Mouse (Mus musculus) Patski (cell line): ENCODE results near the gene Robo2. TPM values are rescaled to one million over a fixed set of nuclear protein-coding genes. Genes with fewer than 3 reads are reported as not detected.
"Not testable (repeated sequence)": the region's sequence is repeated elsewhere in the genome, so short reads cannot be mapped to it uniquely, and the experiment has no call there.

Experiments used
- ATAC-seq: fragments of 100-300 bp; one replicate; pipeline ENCODE4 v1.8.0; 2021
- CTCF ChIA-PET: fragments of 350-600 bp; sonication (Branson Sonifier 250); formaldehyde crosslinking; loops from one replicate; lab custom pipeline; 2022; ENCODE audit warnings: inconsistent platforms; lab: Charles Lee
- POLR2A ChIA-PET: fragments of 350-600 bp; sonication (Branson Sonifier 250); formaldehyde crosslinking; loops from one replicate; lab custom pipeline; 2022; ENCODE audit warnings: antibody characterized with exemption, inconsistent platforms; lab: Charles Lee
- DNase-seq: peaks from one replicate; pipeline ENCODE4 v3.0.0-alpha.2; 2011; ENCODE audit warnings: low read depth, low spot score
- H3K27me3 ChIP-seq: fragments of 371-371 bp; one replicate; pipeline ENCODE4 v1.5.1; 2021
- CTCF ChIP-seq: fragments of 100-300 bp; IDR thresholded peaks from one replicate; pipeline ENCODE4 v1.5.1; 2021
- in situ Hi-C: fragments of 300-500 bp; cut with MboI; formaldehyde crosslinking; loops from 3 replicates; pipeline ENCODE4 v1.11.1; 2018; ENCODE audit warnings: low pct_unique_long_range_greater_than_20kb, mixed read lengths
- polyA plus RNA-seq: library from polyadenylated mRNA; unstranded; gene quantifications from one replicate; pipeline ENCODE4 v1.2.3, GENCODE M21; 2021

Gene Robo2
- polyA plus RNA-seq, 1 experiment from 2014 or later: 0.01 TPM

DNA sequence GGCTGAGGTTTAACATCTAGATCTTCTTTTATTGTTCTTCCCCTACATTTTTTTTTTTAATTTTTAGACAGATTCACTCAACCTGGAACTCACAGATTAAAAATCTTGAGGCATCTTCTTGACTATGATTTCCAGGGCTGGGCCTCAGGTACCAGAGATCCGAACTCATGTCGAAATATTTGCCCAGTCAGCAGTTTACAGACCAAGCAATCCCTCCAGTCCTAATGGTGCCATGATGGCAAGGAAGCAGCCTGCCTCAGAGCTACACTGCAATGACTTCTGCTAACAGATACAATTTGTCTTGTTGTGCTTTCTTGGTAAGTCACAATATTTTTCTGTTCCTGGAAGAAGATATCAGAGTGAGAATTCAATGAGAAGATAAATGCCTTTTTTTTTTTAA, 327.4 kb downstream of the Robo2 start:
- DNase-seq (no peak), ATAC-seq (no peak)
- H3K27me3 ChIP-seq: no peaks in the 10 kb centered on the region
- POLR2A ChIA-PET: interaction anchor here (1.1 kb wide), 1 partner anchor 32 kb away, joined by 6 read pairs; no protein-coding TSS in a partner anchor
- in situ Hi-C loops: no loop called here
- CTCF ChIA-PET: no interaction called here
- no peak for TF ChIP-seq CTCF

GRCm38 (mm10) chr16:74072671-74073070, 339.0 kb downstream of the Robo2 start:
- H3K27me3 ChIP-seq: no peaks in the 10 kb centered on the region

DNA sequence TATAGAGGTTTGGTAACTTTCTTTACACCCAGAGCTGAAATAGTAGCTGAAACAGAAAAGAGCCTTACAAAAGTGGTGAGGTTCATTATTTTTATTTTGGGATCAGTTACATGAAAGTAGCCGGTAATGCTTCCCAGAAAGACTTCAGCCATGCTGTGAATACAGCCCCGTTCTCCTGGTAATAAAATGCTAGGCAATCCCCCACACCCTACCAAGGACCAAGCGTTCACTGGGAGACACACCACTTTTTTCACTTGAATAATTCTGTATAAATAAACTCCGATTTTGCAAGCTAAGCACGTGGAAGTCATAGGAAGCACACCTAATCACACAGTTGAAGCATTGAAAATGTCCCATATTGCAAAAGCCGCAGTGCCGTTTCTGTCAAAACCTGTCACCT, 341.0 kb downstream of the Robo2 start:
- ATAC-seq: no peak
- ChIA-PET CTCF (interaction anchor here (1.2 to 1.7 kb wide), 2 partner anchors 11 to 15 kb away, joined by 3 to 4 read pairs; no protein-coding TSS in a partner anchor), POLR2A (no interaction called here)
- no peak for TF ChIP-seq CTCF
- no peaks in the 10 kb centered on the region for H3K27me3 ChIP-seq
- in situ Hi-C loops: no loop called here
- DNase-seq: no peak

More at GRCm38 (mm10) chr16:74072671-74073070, 339.0 kb downstream of the Robo2 start:
- ATAC-seq (no peak), DNase-seq (no peak)
- ChIA-PET POLR2A (no interaction called here), CTCF (interaction anchor here (1.1 kb wide), 1 partner anchor 9 kb away, joined by 3 read pairs; no protein-coding TSS in a partner anchor)
- no peak for TF ChIP-seq CTCF
- in situ Hi-C loops: no loop called here

GRCm38 (mm10) chr16:74065958-74066357, 345.7 kb downstream of the Robo2 start:
- ChIA-PET POLR2A (no interaction called here), CTCF (no interaction called here)
- TF ChIP-seq CTCF: no peak
- in situ Hi-C loops: no loop called here
- ATAC-seq: no peak
- no peaks in the 10 kb centered on the region for H3K27me3 ChIP-seq
- DNase-seq: no peak

DNA sequence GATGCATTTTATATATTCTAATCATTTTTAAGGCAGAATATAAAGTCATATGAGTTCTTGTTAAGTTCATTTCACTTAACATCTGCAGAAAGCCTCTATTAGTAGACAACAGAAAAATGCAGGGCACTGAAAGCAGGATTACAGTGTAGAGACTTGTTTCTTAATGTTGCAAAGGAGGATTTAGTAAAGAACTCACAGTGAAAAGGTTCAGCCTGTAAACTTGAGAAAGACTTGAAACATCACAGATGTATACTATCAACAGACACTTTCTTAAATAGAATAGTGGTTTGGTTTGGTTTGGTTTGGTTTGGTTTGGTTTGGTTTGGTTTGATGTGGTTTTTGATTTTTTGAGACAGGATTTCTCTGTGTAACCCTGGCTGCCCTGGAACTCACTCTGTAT, 349.7 kb downstream of the Robo2 start:
- POLR2A ChIA-PET: no interaction called here

DNA sequence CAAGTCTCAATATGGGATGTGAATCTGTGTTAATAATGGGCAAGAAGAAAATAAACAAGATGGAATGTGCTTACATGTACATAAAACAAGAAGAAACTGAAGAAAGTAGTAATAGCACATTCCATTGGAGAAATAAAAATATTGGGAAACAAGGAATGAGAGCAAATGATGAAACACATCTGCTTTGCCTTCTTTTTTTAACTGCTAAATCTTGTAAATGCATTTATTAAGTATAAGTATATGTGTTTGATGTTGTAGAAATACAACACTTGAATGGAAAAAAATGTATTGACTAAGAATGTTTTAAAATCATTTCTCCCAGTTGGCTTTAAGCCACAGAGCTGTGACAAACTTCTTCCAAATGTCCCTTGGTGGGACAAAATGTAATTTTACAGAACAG, 350.1 kb downstream of the Robo2 start:
- ChIA-PET CTCF (no interaction called here), POLR2A (no interaction called here)
- no peak for TF ChIP-seq CTCF
- ATAC-seq (no peak), DNase-seq (no peak)
- in situ Hi-C loops: no loop called here
- H3K27me3 ChIP-seq: no peaks in the 10 kb centered on the region

More for the DNA sequence above, 349.7 kb downstream of the Robo2 start:
- DNase-seq (no peak), ATAC-seq (no peak)
- CTCF ChIA-PET: no interaction called here
- TF ChIP-seq CTCF: no peak
- in situ Hi-C loops: no loop called here
- no peaks in the 10 kb centered on the region for H3K27me3 ChIP-seq

DNA sequence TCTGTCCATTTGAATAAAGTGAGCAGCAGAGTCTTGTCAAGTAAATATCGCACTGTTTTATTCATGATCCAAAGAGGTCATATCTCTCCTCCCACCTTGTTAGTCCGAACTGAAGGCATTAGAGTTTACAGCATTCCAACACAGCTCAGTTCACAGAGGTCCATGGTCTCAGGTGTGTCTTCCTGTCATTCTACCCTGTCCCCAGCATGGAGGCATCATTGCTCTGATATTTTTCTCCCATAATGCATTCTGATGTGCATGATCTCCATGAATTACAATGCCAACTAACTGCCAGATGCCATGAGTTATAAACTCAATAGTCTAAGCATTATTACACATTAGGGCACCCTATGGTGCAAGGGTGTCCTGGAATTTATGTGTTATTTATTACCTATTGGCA, 354.7 kb downstream of the Robo2 start:
- DNase-seq: no peak
- POLR2A ChIA-PET: no interaction called here
- no peaks in the 10 kb centered on the region for H3K27me3 ChIP-seq
- no peak for ATAC-seq
- CTCF ChIA-PET: no interaction called here
- TF ChIP-seq CTCF: no peak
- in situ Hi-C loops: no loop called here

GRCm38 (mm10) chr16:74056210-74056609, 355.4 kb downstream of the Robo2 start:
- no peak for TF ChIP-seq CTCF
- no peak for ATAC-seq
- ChIA-PET POLR2A (no interaction called here), CTCF (no interaction called here)
- no peaks in the 10 kb centered on the region for H3K27me3 ChIP-seq
- in situ Hi-C loops: no loop called here
- DNase-seq: no peak

DNA sequence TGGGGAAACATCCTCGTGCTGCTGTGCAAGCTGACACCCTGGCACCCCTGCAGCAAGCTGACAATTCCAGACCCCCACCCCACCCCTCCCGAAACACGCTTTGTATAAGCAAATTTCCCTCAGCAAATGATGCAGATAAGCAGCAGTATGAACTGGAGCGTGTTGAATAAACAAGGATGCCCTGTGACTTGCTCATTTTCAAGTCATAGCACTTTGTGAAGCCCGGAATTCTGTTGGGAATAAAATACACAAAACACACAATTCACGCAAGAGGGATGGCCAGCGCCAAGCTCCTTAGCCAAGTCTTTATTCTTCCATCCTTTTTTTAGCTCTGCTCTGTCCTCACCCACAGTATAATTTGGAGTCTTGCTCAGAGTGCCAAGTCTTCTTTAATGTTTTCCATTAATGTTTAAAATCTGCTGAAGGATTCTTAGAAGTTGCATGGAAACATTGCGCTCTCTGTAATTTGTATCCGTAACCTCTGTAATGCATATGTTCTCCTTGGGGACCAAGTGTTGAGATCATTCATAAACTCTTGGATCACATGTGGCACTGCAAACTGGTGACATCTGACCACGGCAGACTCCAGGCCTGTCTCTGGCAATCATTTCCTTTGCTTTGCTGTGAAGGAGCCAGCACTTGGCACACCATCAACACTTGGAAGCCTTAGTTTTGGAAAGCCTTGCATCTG, 356.4 kb downstream of the Robo2 start:
- no peaks in the 10 kb centered on the region for H3K27me3 ChIP-seq
- ATAC-seq (no peak), DNase-seq (no peak)
- TF ChIP-seq CTCF: no peak
- POLR2A ChIA-PET: no interaction called here
- in situ Hi-C loops: no loop called here
- CTCF ChIA-PET: no interaction called here

- DNase-seq (no peak), ATAC-seq (no peak)
- no peaks in the 10 kb centered on the region for H3K27me3 ChIP-seq
- TF ChIP-seq CTCF: no peak
- ChIA-PET POLR2A (no interaction called here), CTCF (no interaction called here)
- in situ Hi-C loops: no loop called here
These were observed 362.2 kb downstream of the Robo2 start for GRCm38 (mm10) chr16:74049467-74049866.

GRCm38 (mm10) chr16:74048980-74049379, 362.6 kb downstream of the Robo2 start:
- TF ChIP-seq CTCF: no peak
- no peaks in the 10 kb centered on the region for H3K27me3 ChIP-seq
- DNase-seq: no peak
- CTCF ChIA-PET: no interaction called here
- POLR2A ChIA-PET: no interaction called here
- no peak for ATAC-seq
- in situ Hi-C loops: no loop called here

GRCm38 (mm10) chr16:74047232-74047631, 364.4 kb downstream of the Robo2 start:
- DNase-seq: no peak
- CTCF ChIA-PET: no interaction called here
- no peaks in the 10 kb centered on the region for H3K27me3 ChIP-seq
- no peak for TF ChIP-seq CTCF
- POLR2A ChIA-PET: no interaction called here
- in situ Hi-C loops: no loop called here
- ATAC-seq: no peak

DNA sequence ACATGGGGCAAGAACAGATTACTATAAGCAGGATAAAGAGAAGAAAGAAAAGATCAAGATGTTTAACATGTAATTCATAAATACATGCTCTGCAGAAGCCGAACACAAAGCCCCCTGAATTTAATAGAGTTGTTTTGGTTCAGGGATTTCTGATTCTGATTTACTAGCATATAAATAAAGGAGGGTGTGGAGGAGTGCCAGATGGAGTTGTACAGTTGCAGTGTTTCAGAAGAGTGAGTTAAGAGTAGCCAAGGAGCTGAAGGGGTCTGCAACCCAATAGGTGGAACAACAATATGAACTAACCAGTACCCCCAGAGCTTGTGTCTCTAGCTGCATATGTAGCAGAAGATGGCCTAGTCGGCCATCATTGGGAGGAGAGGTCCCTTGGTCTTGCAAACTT, 370.8 kb downstream of the Robo2 start:
- POLR2A ChIA-PET, ATAC-seq, H3K27me3 ChIP-seq, CTCF ChIA-PET, DNase-seq, in situ Hi-C loops: not testable (repeated sequence)
